Mouse (Mus musculus) Patski (cell line): Measurements from ENCODE around the gene Pik3r1. TPM values are rescaled to one million over a fixed set of nuclear protein-coding genes. Genes with fewer than 3 reads are reported as not detected.

ENCODE experiments used
- ATAC-seq: fragments of 100-300 bp; one replicate; pipeline ENCODE4 v1.8.0; 2021
- CTCF ChIA-PET: fragments of 350-600 bp; sonication (Branson Sonifier 250); formaldehyde crosslinking; loops from one replicate; lab custom pipeline; 2022; ENCODE audit warnings: inconsistent platforms; lab: Charles Lee
- POLR2A ChIA-PET: fragments of 350-600 bp; sonication (Branson Sonifier 250); formaldehyde crosslinking; loops from one replicate; lab custom pipeline; 2022; ENCODE audit warnings: antibody characterized with exemption, inconsistent platforms; lab: Charles Lee
- DNase-seq: peaks from one replicate; pipeline ENCODE4 v3.0.0-alpha.2; 2011; ENCODE audit warnings: low read depth, low spot score
- H3K27me3 ChIP-seq: fragments of 371-371 bp; one replicate; pipeline ENCODE4 v1.5.1; 2021
- CTCF ChIP-seq: fragments of 100-300 bp; IDR thresholded peaks from one replicate; pipeline ENCODE4 v1.5.1; 2021
- in situ Hi-C: fragments of 300-500 bp; cut with MboI; formaldehyde crosslinking; loops from 3 replicates; pipeline ENCODE4 v1.11.1; 2018; ENCODE audit warnings: low pct_unique_long_range_greater_than_20kb, mixed read lengths
- polyA plus RNA-seq: library from polyadenylated mRNA; unstranded; gene quantifications from one replicate; pipeline ENCODE4 v1.2.3, GENCODE M21; 2021

Gene Pik3r1
- polyA plus RNA-seq, 1 experiment from 2014 or later: 31.1 TPM

DNA sequence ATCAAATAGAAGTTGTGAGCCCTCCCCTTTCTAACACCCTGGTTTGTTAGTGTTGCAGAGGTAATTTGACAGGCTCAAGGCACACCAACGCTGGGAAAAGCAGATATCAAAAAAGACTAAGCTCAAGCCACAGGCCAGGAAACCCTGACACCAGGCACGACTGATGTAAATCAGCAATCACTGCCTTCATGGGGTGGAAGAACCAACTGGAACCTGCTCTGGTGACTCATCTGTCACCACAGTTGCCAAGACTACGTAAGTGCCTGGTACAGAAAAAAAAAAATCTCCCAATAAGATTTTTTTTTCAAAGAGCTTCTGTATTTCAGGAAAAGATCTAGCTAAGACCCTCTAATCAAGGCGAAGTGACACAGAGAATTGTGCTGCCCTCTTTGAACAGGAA is 135.2 kb downstream of the Pik3r1 start:
- POLR2A ChIA-PET: interaction anchor here (0.7 kb wide), 1 partner anchor 10 kb away, joined by 3 read pairs; no protein-coding TSS in a partner anchor
- TF ChIP-seq CTCF: no peak
- ATAC-seq: no peak

GRCm38 (mm10) chr13:101631561-101631960 is 136.5 kb downstream of the Pik3r1 start:
- CTCF ChIA-PET: no interaction called here
- no peaks in the 10 kb centered on the region for H3K27me3 ChIP-seq
- POLR2A ChIA-PET: no interaction called here
- ATAC-seq: no peak
- in situ Hi-C loops: no loop called here
- no peak for TF ChIP-seq CTCF
- DNase-seq: no peak

More for the DNA sequence above, 135.2 kb downstream of the Pik3r1 start:
- H3K27me3 ChIP-seq: no peaks in the 10 kb centered on the region
- CTCF ChIA-PET: interaction anchor here (1.1 kb wide), 1 partner anchor 9 kb away, joined by 3 read pairs; no protein-coding TSS in a partner anchor
- in situ Hi-C loops: no loop called here
- DNase-seq: no peak
